Mouse (Mus musculus) frontal cortex, postnatal 14 days (tissue): ENCODE data around the gene Osbpl9.

Source experiments
- DNase-seq, 2 experiments: peaks; one replicate each; pipeline ENCODE4 v3.0.0; 2022; ENCODE audit warnings: low spot score in 2 of 2

Gene Osbpl9

DNA sequence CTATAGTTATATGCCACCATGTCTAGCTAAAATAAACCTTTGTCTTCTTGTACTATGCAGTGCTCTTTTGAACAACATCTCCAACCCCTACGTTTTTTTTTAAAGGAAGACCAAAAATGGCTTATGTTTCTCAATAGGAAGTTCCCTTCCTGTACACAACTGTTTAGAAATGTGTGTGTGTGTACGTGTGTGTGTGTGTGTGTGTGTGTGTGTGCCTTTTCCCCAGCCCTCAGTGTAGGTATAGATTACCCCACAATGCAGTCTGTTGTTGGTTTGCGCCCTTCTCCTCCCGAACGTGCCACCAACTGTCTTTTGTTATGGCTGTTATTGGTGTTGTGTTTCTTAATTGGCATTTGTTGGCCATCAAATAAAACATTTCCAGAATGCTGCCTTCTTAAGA lies 5.5 kb upstream of the Osbpl9 start:
- DNase-seq = no peak

DNA sequence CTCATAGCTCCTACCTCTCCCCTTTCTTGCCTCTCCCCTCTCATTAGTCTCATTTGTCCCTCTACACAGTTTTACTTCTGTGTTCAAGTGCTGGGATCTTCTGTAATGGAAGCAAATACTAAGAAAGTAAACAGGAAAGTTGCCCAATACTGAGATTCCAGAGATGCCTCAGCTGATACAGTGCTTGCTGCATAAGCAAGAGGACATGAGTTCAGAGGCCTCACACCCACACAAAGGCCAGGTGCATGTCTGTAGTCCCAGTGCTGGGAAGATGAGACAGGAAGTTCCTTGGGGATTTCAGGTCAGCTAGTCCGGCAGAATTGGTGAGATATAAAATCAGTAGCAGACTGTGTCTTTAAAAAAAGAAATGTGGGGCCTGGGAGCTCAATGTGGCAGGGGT lies 2.3 kb upstream of the Osbpl9 start:
- DNase-seq = no peak

GRCm38 (mm10) chr4:109203931-109204330 lies 1.9 kb upstream of the Osbpl9 start:
- DNase-seq = no peak

GRCm38 (mm10) chr4:109199069-109199468 lies 3.0 kb downstream of the Osbpl9 start:
- no peak for DNase-seq

GRCm38 (mm10) chr4:109195900-109196629 lies 6.0 kb downstream of the Osbpl9 start:
- no peak for DNase-seq

DNA sequence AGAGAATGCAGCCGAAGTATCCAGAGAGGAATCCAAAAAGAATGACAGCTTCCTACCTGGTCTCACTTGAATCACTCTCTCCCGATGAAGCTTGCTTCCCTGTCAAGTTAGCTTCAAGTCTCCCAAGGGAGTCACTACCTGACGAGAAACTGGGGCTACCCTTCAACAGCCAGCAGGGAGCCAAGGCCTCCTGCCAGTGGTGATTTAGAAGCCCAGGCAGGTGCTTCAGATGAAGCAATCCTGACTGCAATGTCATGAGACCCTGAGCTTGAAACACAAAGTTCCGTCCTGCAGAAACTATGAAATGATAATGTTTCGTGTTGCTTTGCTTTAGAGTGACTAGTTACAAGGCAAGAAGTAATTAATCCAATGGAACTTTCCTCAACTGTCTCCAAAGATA lies 8.2 kb downstream of the Osbpl9 start:
- DNase-seq = no peak

GRCm38 (mm10) chr4:109191598-109191997 lies 10.5 kb downstream of the Osbpl9 start:
- DNase-seq = no peak

GRCm38 (mm10) chr4:109185616-109186405 lies 16.3 kb downstream of the Osbpl9 start:
- no peak for DNase-seq

DNA sequence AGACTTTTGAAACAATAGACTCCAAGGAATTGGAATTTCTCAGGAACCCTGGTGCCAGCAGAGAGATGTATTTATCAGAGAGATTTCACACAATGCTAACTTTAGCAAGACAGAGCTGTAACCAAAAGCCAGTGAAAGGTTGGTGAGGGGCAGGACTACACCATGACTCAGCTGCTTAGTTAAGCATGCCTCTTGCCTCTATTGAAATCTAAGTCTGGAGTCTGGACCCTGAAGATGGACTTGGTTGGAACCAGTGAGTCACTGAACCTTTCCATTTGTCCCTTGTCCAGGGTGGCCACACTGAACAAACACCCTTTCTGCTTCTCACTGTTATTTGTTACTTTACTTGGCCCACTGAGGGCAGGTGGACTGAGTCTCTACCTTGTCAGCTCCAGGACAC lies 26.4 kb downstream of the Osbpl9 start:
- DNase-seq = no peak

- DNase-seq = no peak
Observed at GRCm38 (mm10) chr4:109173775-109174440, 28.2 kb downstream of the Osbpl9 start.

GRCm38 (mm10) chr4:109173369-109173768 lies 28.7 kb downstream of the Osbpl9 start:
- DNase-seq = no peak

- peak; percentile 55 to 84 for DNase-seq
Observed at GRCm38 (mm10) chr4:109165521-109166173, 36.4 kb downstream of the Osbpl9 start.

DNA sequence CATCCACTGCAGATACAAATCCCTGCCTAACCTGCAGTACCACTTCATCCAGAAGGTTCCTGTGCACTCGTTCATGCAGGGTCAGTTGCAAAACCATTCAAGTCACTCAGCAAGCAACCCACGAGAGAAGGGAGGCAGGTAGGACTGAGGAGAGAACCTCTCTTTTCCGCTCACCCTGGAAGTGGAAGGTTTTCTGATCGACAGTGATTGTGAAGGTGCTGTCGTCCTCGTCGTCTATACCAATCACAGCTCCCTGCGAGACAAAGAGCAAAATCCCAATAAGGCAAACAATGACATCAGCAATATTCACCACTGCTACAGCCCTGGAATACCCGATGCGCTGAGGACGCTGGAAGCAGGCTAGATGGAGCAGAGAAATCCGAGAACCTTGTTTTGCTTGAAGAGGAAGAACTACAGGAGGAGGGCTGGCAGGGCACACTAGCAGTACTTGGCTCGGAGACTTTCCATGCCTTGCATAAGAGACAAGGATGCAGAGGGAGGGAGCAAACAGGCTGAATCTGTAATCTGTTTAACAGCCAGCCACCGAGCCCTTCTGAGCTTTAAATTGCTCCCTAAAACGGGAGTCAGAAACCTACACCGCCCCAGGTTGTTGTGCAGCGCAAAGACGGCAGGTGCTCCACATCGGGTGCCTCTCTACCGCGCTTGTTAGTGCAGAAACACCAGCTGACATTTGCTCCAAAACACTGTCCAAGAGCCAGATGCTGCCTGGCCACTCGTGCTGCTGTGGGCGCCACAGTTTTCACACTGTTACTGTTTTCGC lies 45.4 kb downstream of the Osbpl9 start:
- peak in 1 of 2 experiments; percentile 25 for DNase-seq

- DNase-seq = no peak
Observed at GRCm38 (mm10) chr4:109156073-109156472, 46.0 kb downstream of the Osbpl9 start.

DNA sequence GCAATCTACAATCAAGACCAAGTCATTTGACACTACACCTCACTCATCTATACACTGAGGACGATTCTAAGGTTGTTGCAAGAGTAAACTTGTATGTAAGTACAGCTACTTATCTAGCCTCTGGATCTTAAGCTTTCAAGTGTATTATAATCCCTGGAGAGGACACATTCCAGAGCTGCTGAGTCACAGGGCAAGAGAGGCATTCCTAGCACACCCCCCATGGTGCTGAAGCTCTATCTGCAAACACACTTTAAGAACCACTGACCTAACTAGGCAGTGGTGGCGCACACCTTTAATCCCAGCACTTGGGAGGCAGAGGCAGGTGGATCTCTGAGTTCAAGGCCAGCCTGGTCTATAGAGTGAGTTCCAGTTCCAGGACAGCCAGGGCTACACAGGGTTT lies 51.9 kb downstream of the Osbpl9 start:
- no peak for DNase-seq

- DNase-seq = no peak
Observed at GRCm38 (mm10) chr4:109149411-109149810, 52.7 kb downstream of the Osbpl9 start.

GRCm38 (mm10) chr4:109147278-109148038 lies 54.6 kb downstream of the Osbpl9 start:
- DNase-seq = no peak

DNA sequence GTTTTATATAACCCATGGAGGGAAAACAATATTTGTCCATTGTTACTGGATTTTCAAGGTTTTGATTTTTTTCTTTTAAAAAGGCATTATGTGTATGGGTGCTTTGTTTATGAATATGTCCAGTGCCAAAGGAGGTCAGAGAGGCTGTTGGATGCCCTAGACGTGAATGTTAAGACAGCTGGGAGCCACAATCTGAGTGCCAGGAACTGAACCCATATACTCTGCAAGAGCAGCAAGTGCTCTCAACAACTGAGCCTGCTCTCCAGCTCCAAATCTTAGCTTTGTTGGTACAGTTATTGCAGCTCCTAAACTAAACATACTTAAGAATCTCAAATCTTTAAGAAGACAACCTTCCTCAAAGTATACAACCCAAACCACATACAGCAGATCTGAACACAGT lies 59.0 kb downstream of the Osbpl9 start:
- no peak for DNase-seq

DNA sequence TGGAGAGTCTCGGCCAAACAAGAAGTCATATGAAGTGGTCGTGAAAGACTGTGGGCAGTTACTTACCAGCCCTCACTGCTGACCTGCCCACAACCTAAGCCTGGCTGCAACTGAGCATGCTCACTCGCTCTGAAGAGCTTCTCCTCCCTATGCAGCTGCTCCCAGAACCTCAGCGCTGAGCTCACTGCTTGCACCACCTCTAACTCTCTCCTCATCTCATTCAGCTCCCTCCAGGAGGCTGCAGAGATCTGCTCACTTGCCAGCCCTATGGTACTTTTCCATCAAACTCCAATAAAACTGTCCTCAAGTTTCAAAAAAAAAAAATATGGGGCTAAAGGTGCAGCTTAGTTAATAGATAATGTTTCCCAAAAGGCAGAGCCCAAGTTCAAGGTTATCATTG lies 63.5 kb downstream of the Osbpl9 start:
- no peak for DNase-seq

DNA sequence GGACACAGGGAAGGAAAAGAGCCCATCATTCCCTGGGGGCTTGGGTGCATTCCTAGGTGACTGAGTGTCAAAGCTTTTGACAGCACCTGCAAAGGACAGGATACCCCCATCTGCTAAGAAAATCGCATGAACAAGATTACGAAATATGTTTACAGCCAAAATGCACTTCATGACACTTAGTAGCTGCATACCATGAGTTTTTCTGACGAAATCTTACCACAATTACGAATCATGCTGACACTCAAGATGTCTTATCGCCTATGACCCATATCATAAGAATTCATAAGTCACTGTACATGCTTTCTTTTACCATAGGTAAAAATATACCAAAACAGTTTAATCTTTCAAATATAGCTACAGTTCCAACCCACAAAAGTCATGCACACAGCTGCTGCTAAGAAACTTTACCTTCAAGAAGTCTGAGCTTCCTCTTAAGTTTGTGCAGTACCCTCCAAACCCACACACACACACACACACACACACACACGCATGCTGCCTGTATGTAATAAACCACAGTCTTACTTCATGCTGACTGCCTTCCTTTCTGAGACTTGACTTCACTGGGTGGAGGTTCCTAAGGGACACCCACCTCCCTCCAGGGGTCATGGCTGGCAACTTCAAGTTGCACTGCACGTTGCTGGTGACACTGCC lies 65.5 kb downstream of the Osbpl9 start:
- no peak for DNase-seq
